Comparison of ENCODE assay signal across 23 mouse cellular contexts in genomic region chr8:105251954-105252353, GRCm38 (mm10). TPM values are rescaled to one million over a fixed set of nuclear protein-coding genes. Genes with fewer than 3 reads are reported as not detected.
DNase-seq lines count a peak whose midpoint lies in the region; ATAC-seq and TF ChIP-seq lines count a peak whose summit lies in the region.
"Had no signal": no experiment of that assay in that cellular context is flagged by ENCODE, and none has a peak within 500 bp of the region (broad histone marks: within the 10 kb centered on the region; RNA-seq: fewer than 3 reads in every experiment).

No protein-coding gene starts in this region.

- H3K4me2 ChIP-seq in midbrain, embryonic 11.5 days: no peak overlapping the region
- H3K4me2 ChIP-seq in midbrain, embryonic 15.5 days: no peak overlapping the region
- no peak overlapping the region for H3K4me2 ChIP-seq in lung, postnatal 0 days (replicated peaks; ENCODE audit: low read depth, low read length)
- H3K4me2 ChIP-seq: embryonic facial prominence, embryonic 12.5 days; forebrain, embryonic 12.5 days had no signal

- TF ChIP-seq EP300 in lung, postnatal 0 days (IDR thresholded peaks at IDR 0.05): no peak

- H3K4me1 ChIP-seq in midbrain, embryonic 11.5 days (ENCODE audit: control insufficient read depth, insufficient read depth, low read length): peaks cover 7% of the 10 kb centered on the region; the same call in 1 of the 2 replicates
- H3K4me1 ChIP-seq in midbrain, embryonic 15.5 days: peaks cover 16% of the 10 kb centered on the region
- peaks cover 4% of the 10 kb centered on the region; the same call in 1 of the 2 replicates for H3K4me1 ChIP-seq in lung, postnatal 0 days (ENCODE audit: insufficient read depth, low read depth, low read length)

- no peak overlapping the region for H3K9ac ChIP-seq in midbrain, embryonic 11.5 days (ENCODE audit: low read length)
- no peak overlapping the region for H3K9ac ChIP-seq in midbrain, embryonic 15.5 days
- H3K9ac ChIP-seq in lung, postnatal 0 days (replicated peaks; ENCODE audit: low read depth): no peak overlapping the region
- H3K9ac ChIP-seq: embryonic facial prominence, embryonic 12.5 days; forebrain, embryonic 12.5 days had no signal

- no peak for ATAC-seq in midbrain, embryonic 11.5 days (ENCODE audit: low FRiP score)
- no peak for ATAC-seq in midbrain, embryonic 15.5 days (replicated peaks)
- ATAC-seq in lung, postnatal 0 days: peak; percentile 14; the same call in 1 of the 2 replicates
- ATAC-seq: forebrain, embryonic 14.5 days; forebrain, embryonic 16.5 days had no signal

- WGBS in midbrain, embryonic 11.5 days: 93% methylated on average over 6 of the region's 6 CpGs
- 95% methylated on average over 6 of the region's 6 CpGs for WGBS in midbrain, embryonic 15.5 days
- 74% methylated on average over 6 of the region's 6 CpGs for WGBS in lung, postnatal 0 days

- peaks cover 20% of the 10 kb centered on the region for H3K36me3 ChIP-seq in midbrain, embryonic 11.5 days (ENCODE audit: control insufficient read depth, insufficient read depth, low read length)
- H3K36me3 ChIP-seq in midbrain, embryonic 15.5 days (replicated peaks): peaks cover 33% of the 10 kb centered on the region
- peaks cover 45% of the 10 kb centered on the region for H3K36me3 ChIP-seq in lung, postnatal 0 days (ENCODE audit: insufficient read depth, low read length)

- H3K27ac ChIP-seq in midbrain, embryonic 11.5 days (ENCODE audit: low read depth, low read length): no peak overlapping the region
- H3K27ac ChIP-seq in midbrain, embryonic 15.5 days: no peak overlapping the region
- H3K27ac ChIP-seq in lung, postnatal 0 days (ENCODE audit: low read length): no peak overlapping the region
- H3K27ac ChIP-seq: embryonic facial prominence, embryonic 10.5 days; embryonic facial prominence, embryonic 12.5 days; forebrain, embryonic 10.5 days; forebrain, embryonic 12.5 days had no signal

- H3K9me3 ChIP-seq in midbrain, embryonic 11.5 days (ENCODE audit: control insufficient read depth, low read length): no peaks in the 10 kb centered on the region
- no peaks in the 10 kb centered on the region for H3K9me3 ChIP-seq in midbrain, embryonic 15.5 days
- no peaks in the 10 kb centered on the region for H3K9me3 ChIP-seq in lung, postnatal 0 days (ENCODE audit: low read length)
- H3K9me3 ChIP-seq: embryonic facial prominence, embryonic 10.5 days; embryonic facial prominence, embryonic 12.5 days; forebrain, embryonic 10.5 days; forebrain, embryonic 12.5 days had no signal

- TF ChIP-seq CTCF in lung, postnatal 0 days (IDR thresholded peaks at IDR 0.05): no peak

- peaks cover 13% of the 10 kb centered on the region; the same call in 1 of the 2 replicates for H3K27me3 ChIP-seq in midbrain, embryonic 11.5 days (ENCODE audit: control insufficient read depth, insufficient read depth, low read length)
- H3K27me3 ChIP-seq in midbrain, embryonic 15.5 days (replicated peaks): peaks cover 12% of the 10 kb centered on the region
- no peaks in the 10 kb centered on the region for H3K27me3 ChIP-seq in lung, postnatal 0 days (replicated peaks; ENCODE audit: insufficient read depth, low read length)

- peak; percentile 68 to 74 for DNase-seq in lung, adult 18-20 months
- DNase-seq in lung, postnatal 14 days: no peak
- DNase-seq in midbrain, embryonic 11.5 days (ENCODE audit: low spot score, missing footprints): peak; percentile 39
- no peak for DNase-seq in lung, postnatal 0 days (ENCODE audit: low spot score)
- peak; percentile 67 for DNase-seq in lung, postnatal 36 days
- DNase-seq in adrenal gland, postnatal 4 days (ENCODE audit: low spot score in 2 of 2): no peak
- DNase-seq in thymus, postnatal 10 days (ENCODE audit: low spot score in 2 of 2): no peak
- DNase-seq: adrenal gland, adult 2 months; adrenal gland, postnatal 10 days; adrenal gland, postnatal 25 days; cerebellum, adult 11-12 months; cerebellum, adult 2 months; cerebellum, adult 9-10 months; cerebellum, postnatal 10 days; cerebellum, postnatal 25 days had no signal

- H3K4me3 ChIP-seq in midbrain, embryonic 11.5 days (ENCODE audit: low read depth, low read length): no peak overlapping the region
- no peak overlapping the region for H3K4me3 ChIP-seq in midbrain, embryonic 15.5 days
- H3K4me3 ChIP-seq in lung, postnatal 0 days (ENCODE audit: low read depth, low read length): no peak overlapping the region
- H3K4me3 ChIP-seq: embryonic facial prominence, embryonic 10.5 days; embryonic facial prominence, embryonic 12.5 days; erythroblast, embryonic 14.5 days; forebrain, embryonic 10.5 days; forebrain, embryonic 12.5 days had no signal

RNA-seq across cellular contexts. Expression of gene B3gnt9, which starts 3.0 kb away (rescaled TPM):
- 5.6 and 6.1 TPM in 2 replicates for polyA plus RNA-seq in midbrain, embryonic 11.5 days (2014; fragmentation: Nextera tagmentation; extraction: Ambion mirVana)
- polyA plus RNA-seq in midbrain, embryonic 15.5 days (2015; fragmentation: Nextera tagmentation; extraction: Ambion mirVana): 8.1 TPM in 2 replicates
- polyA plus RNA-seq in lung, postnatal 0 days (2015; fragmentation: Nextera tagmentation; extraction: Ambion mirVana): 24.6 and 24.8 TPM in 2 replicates
- total RNA-seq in adrenal gland, postnatal 4 days (2021): 10 to 100 TPM; 10.4 to 11.3 TPM

RNA-seq across cellular contexts. Expression of gene Tradd, which starts 12.5 kb away (rescaled TPM):
- 11.3 and 15.0 TPM in 2 replicates for polyA plus RNA-seq in midbrain, embryonic 11.5 days (2014; fragmentation: Nextera tagmentation; extraction: Ambion mirVana)
- polyA plus RNA-seq in midbrain, embryonic 15.5 days (2015; fragmentation: Nextera tagmentation; extraction: Ambion mirVana): 13.5 and 13.6 TPM in 2 replicates
- 35.5 and 35.8 TPM in 2 replicates for polyA plus RNA-seq in lung, postnatal 0 days (2015; fragmentation: Nextera tagmentation; extraction: Ambion mirVana)
- total RNA-seq in adrenal gland, postnatal 4 days (2021): 10 to 100 TPM; 15.9 to 17.4 TPM

RNA-seq across cellular contexts. Expression of gene Fbxl8, which starts 12.5 kb away (rescaled TPM):
- 0.84 and 1.5 TPM in 2 replicates for polyA plus RNA-seq in midbrain, embryonic 11.5 days (2014; fragmentation: Nextera tagmentation; extraction: Ambion mirVana)
- 0.99 and 1.3 TPM in 2 replicates for polyA plus RNA-seq in midbrain, embryonic 15.5 days (2015; fragmentation: Nextera tagmentation; extraction: Ambion mirVana)
- polyA plus RNA-seq in lung, postnatal 0 days (2015; fragmentation: Nextera tagmentation; extraction: Ambion mirVana): 6.0 and 6.6 TPM in 2 replicates
- 1 to 10 TPM; 3.2 to 3.5 TPM for total RNA-seq in adrenal gland, postnatal 4 days (2021)

RNA-seq across cellular contexts. Expression of gene Hsf4, which starts 17.6 kb away (rescaled TPM):
- polyA plus RNA-seq in midbrain, embryonic 11.5 days (2014; fragmentation: Nextera tagmentation; extraction: Ambion mirVana): not detected in 2 replicates
- polyA plus RNA-seq in midbrain, embryonic 15.5 days (2015; fragmentation: Nextera tagmentation; extraction: Ambion mirVana): 0.25 and 0.42 TPM in 2 replicates
- polyA plus RNA-seq in lung, postnatal 0 days (2015; fragmentation: Nextera tagmentation; extraction: Ambion mirVana): 1.7 and 2.0 TPM in 2 replicates
- total RNA-seq in adrenal gland, postnatal 4 days (2021): under 1 TPM; 0.42 to 0.53 TPM
- polyA plus RNA-seq: erythroblast, embryonic 14.5 days; forebrain, embryonic 10.5 days had no signal

RNA-seq across cellular contexts. Expression of gene Nol3, which starts 24.0 kb away (rescaled TPM):
- 2.0 and 3.2 TPM in 2 replicates for polyA plus RNA-seq in midbrain, embryonic 11.5 days (2014; fragmentation: Nextera tagmentation; extraction: Ambion mirVana)
- polyA plus RNA-seq in midbrain, embryonic 15.5 days (2015; fragmentation: Nextera tagmentation; extraction: Ambion mirVana): 4.0 and 4.5 TPM in 2 replicates
- 1.3 and 1.5 TPM in 2 replicates for polyA plus RNA-seq in lung, postnatal 0 days (2015; fragmentation: Nextera tagmentation; extraction: Ambion mirVana)
- 1 to 10 TPM; 1.8 to 2.7 TPM for total RNA-seq in adrenal gland, postnatal 4 days (2021)
- polyA plus RNA-seq: erythroblast, embryonic 14.5 days had no signal

Comparison
In these comparisons a context has a peak if more than half of its experiments do, and no peak if none do; other contexts are left out.
1. DNase-seq: peak in lung, adult 18-20 months (2 of 2), midbrain, embryonic 11.5 days (single experiment) and lung, postnatal 36 days (single experiment); none in lung, postnatal 14 days (single experiment), lung, postnatal 0 days (single experiment), adrenal gland, postnatal 4 days (0 of 2) and thymus, postnatal 10 days (0 of 2).